Mouse (Mus musculus) bone marrow macrophage, adult 2 months (primary cell): ENCODE results near the gene Olfr1502.

Source experiments
- CTCF ChIP-seq: IDR thresholded peaks from 2 replicates; pipeline ENCODE4 v1.5.1; 2012; ENCODE audit warnings: low read depth, mild to moderate bottlenecking, low read length, moderate library complexity
- POLR2A ChIP-seq: IDR thresholded peaks from 2 replicates; pipeline ENCODE4 v1.6.1; 2012; ENCODE audit warnings: mild to moderate bottlenecking, low read depth, low read length, borderline replicate concordance

GRCm38 (mm10) chr19:13828447-13828846, 33.1 kb upstream of the Olfr1502 start:
- TF ChIP-seq CTCF (no peak), POLR2A (no peak)
